In the genomic region with DNA sequence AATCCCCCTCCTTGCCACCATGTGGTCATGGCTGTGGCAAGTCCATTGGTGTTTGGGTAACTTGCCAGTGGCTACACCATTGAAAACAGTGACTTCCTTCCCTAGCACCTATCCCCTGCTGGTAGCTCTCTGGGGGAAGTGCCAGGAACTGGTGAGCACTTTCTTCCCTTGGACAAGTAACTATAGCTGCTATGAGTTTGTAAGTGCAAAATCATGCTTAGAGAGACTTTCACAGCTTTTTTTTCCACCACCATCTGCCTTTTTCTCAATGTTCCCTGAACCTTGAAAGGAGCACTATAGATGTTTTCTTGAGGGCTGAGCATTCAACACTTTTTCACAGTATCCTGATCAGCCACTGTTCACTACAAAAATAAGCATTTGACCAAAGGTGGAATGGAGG, we compare ENCODE assay signal across 12 mouse cellular contexts.
"Had no signal": no experiment of that assay in that cellular context is flagged by ENCODE, and none has a peak within 500 bp of the region (broad histone marks: within the 10 kb centered on the region; RNA-seq: fewer than 3 reads in every experiment).

No protein-coding gene starts in this region.

- H3K4me3 ChIP-seq: limb, embryonic 13.5 days; midbrain, embryonic 13.5 days had no signal

- H3K27me3 ChIP-seq: limb, embryonic 13.5 days; midbrain, embryonic 13.5 days had no signal

- DNase-seq: kidney, postnatal 25 days; layer of hippocampus, adult 9-11 months; layer of hippocampus, postnatal 36 days; left cerebral cortex, postnatal 4 days; lung, adult 18-20 months; right cerebral cortex, postnatal 4 days; spleen, adult 18-20 months; thymus, adult 2 months; thymus, postnatal 25 days had no signal

- H3K4me1 ChIP-seq: limb, embryonic 13.5 days; midbrain, embryonic 13.5 days had no signal

- H3K36me3 ChIP-seq: midbrain, embryonic 13.5 days had no signal

- H3K9ac ChIP-seq: limb, embryonic 13.5 days; liver, embryonic 14.5 days; midbrain, embryonic 13.5 days had no signal

- ATAC-seq: midbrain, embryonic 13.5 days had no signal

- H3K9me3 ChIP-seq: limb, embryonic 13.5 days; midbrain, embryonic 13.5 days had no signal

- H3K27ac ChIP-seq: limb, embryonic 13.5 days; liver, embryonic 14.5 days; midbrain, embryonic 13.5 days had no signal

- H3K4me2 ChIP-seq: limb, embryonic 13.5 days; midbrain, embryonic 13.5 days had no signal
